Mouse (Mus musculus) lung, postnatal 0 days (tissue): ENCODE results near the gene Bcap31. TPM values are rescaled to one million over a fixed set of nuclear protein-coding genes. Genes with fewer than 3 reads are reported as not detected.

Experiments
- ATAC-seq: fragments of 200-750 bp; cut with Nextera tagmentation; 2 replicates; pipeline ENCODE4 v1.8.0; 2017; ENCODE audit warnings: moderate library complexity
- DNase-seq: peaks from one replicate; pipeline ENCODE4 v3.0.0-alpha.2; 2016; ENCODE audit warnings: low spot score
- H3K27ac ChIP-seq: fragments of 300-500 bp; sonication (generic); 2 replicates; pipeline ENCODE4 v1.5.1; 2014; ENCODE audit warnings: antibody characterized with exemption, mild to moderate bottlenecking, low read length, mixed read lengths
- H3K27me3 ChIP-seq: fragments of 300-500 bp; sonication (generic); replicated peaks from 2 replicates; pipeline ENCODE4 v1.6.1; 2014; ENCODE audit warnings: low read length, mixed read lengths; ENCODE audit not compliant: insufficient read depth
- H3K36me3 ChIP-seq: fragments of 300-500 bp; sonication (generic); 2 replicates; pipeline ENCODE4 v1.6.1; 2014; ENCODE audit warnings: low read length, mixed read lengths; ENCODE audit not compliant: insufficient read depth
- H3K4me1 ChIP-seq: fragments of 300-500 bp; sonication (generic); 2 replicates; pipeline ENCODE4 v1.6.1; 2014; ENCODE audit warnings: antibody characterized with exemption, low read depth, low read length, mixed read lengths; ENCODE audit not compliant: insufficient read depth
- H3K4me2 ChIP-seq: fragments of 300-500 bp; sonication (generic); replicated peaks from 2 replicates; pipeline ENCODE4 v1.6.1; 2014; ENCODE audit warnings: low read depth, mild to moderate bottlenecking, low read length, moderate library complexity, mixed read lengths
- H3K4me3 ChIP-seq: fragments of 300-500 bp; sonication (generic); 2 replicates; pipeline ENCODE4 v1.5.1; 2014; ENCODE audit warnings: low read depth, low read length
- H3K9ac ChIP-seq: fragments of 300-500 bp; sonication (generic); replicated peaks from 2 replicates; pipeline ENCODE4 v1.6.1; 2014; ENCODE audit warnings: low read depth, mild to moderate bottlenecking
- H3K9me3 ChIP-seq: fragments of 300-500 bp; sonication (generic); 2 replicates; pipeline ENCODE4 v1.6.1; 2016; ENCODE audit warnings: low read length, mixed read lengths
- CTCF ChIP-seq: IDR thresholded peaks from 2 replicates; pipeline ENCODE4 v1.5.1; 2016; ENCODE audit warnings: antibody characterized with exemption, mild to moderate bottlenecking
- EP300 ChIP-seq: IDR thresholded peaks from 2 replicates; pipeline ENCODE4 v1.6.1; 2016; ENCODE audit warnings: antibody characterized with exemption, mild to moderate bottlenecking, control low read depth
- WGBS: fragments of 180-500 bp; shearing (Covaris S2); extraction: QIAGEN DNeasy Blood & Tissue Kit; methylation state at CpG from one replicate; pipeline ENCODE4 v1.1.7; 2014; 5-methylcytosine and 5-hydroxymethylcytosine counted together
- polyA plus RNA-seq: library from polyadenylated mRNA; unstranded; fragments of >200 nt; fragmentation: Nextera tagmentation; extraction: Ambion mirVana; gene quantifications from 2 replicates; pipeline ENCODE4 v1.2.1, GENCODE M21; 2015

The Bcap31 gene
- polyA plus RNA-seq, 1 experiment from 2014 or later, result 321 TPM

DNA sequence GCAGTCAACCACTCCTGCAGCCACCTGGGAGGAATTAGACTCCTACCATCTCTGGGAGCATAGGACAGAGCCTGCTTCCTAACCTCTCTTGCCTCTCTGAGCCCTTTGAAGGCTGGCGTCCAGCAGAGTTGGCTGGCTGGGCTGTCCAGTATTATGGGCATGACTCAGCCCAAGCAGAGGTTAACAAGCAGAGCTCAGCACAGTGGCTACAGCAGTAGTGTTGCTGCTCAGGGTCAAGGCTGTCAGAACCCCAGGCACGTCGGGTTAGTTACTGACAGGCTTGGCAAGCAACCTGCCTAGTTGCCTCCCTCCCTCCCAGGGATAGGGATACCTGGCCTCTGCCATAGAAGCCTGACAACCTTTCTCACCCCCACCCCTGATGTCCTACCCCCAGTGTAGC, 2.3 kb upstream of the Bcap31 start:
- DNase-seq, result peak; percentile 13
- no peaks in the 10 kb centered on the region for H3K4me1 ChIP-seq
- H3K9ac ChIP-seq, result no peak overlapping the region
- TF ChIP-seq CTCF (no peak), EP300 (no peak)
- ATAC-seq, result no peak
- H3K9me3 ChIP-seq, result no peaks in the 10 kb centered on the region
- 44% methylated on average over 3 of the region's 3 CpGs for WGBS
- H3K4me3 ChIP-seq, result no peak overlapping the region
- no peaks in the 10 kb centered on the region for H3K36me3 ChIP-seq
- H3K4me2 ChIP-seq, result peak overlapping the region; percentile 61
- H3K27me3 ChIP-seq, result no peaks in the 10 kb centered on the region
- H3K27ac ChIP-seq, result peak overlapping the region; percentile 87

DNA sequence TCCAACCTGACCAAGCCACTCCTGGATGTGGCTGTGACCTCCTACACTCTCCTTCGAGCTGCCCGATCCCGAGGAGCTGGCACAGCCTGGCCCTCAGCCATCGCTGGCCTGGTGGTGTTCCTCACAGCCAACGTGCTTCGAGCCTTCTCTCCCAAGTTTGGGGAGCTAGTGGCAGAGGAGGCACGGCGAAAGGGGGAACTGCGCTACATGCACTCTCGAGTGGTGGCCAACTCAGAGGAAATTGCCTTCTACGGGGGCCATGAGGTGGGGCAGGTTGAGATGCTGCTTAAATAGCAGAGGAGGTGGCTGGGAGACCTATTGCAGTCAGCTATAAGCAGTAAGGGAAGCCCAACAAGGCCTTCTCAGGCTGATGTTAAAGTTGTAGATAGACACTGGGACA, 1.7 kb upstream of the Bcap31 start:
- Histone ChIP-seq H3K4me3 (peak overlapping the region; percentile 51), H3K9me3 (no peaks in the 10 kb centered on the region), H3K27ac (peak overlapping the region; percentile 87), H3K4me2 (peak overlapping the region; percentile 61), H3K27me3 (no peaks in the 10 kb centered on the region), H3K9ac (peak overlapping the region; percentile 39), H3K36me3 (no peaks in the 10 kb centered on the region), H3K4me1 (no peaks in the 10 kb centered on the region)
- TF ChIP-seq EP300 (no peak), CTCF (no peak)
- 36% methylated on average over 11 of the region's 11 CpGs for WGBS
- no peak for ATAC-seq
- peak; percentile 7 for DNase-seq

DNA sequence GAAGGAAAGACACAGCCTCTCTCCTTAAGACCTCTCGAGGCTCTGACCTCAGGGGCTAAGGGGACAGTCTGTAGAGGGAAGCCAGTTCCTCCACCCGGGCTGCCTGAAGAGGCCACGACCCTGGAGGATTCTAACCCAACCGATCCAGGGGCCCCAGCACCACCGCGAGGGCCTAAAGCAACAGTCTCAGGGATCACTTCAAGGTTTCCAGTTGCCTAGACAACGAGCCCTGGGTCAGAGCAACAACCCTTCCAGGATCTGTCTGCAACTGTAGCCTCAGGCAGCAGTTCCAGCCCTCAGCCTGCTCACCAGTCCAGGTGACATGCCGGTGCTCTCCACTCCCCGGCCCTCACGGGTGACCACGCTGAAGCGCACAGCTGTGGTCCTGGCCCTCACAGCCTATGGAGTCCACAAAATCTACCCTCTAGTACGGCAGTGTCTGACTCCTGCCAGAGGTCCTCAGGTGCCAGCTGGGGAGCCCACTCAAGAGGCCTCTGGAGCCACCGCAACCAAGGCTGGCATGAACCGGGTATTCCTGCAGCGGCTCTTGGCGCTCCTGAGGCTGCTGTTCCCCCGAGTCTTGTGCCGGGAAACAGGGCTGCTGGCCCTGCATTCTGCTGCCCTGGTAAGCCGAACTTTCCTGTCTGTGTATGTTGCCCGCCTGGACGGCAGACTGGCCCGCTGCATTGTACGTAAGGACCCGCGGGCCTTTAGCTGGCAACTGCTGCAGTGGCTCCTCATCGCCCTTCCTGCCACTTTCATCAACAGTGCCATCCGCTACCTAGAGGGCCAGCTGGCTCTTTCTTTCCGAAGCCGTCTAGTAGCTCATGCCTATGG, 952 bp upstream of the Bcap31 start:
- Histone ChIP-seq H3K4me2 (peak overlapping the region; percentile 61), H3K4me3 (peak overlapping the region; percentile 51), H3K9me3 (no peaks in the 10 kb centered on the region), H3K9ac (peak overlapping the region; percentile 39), H3K4me1 (no peaks in the 10 kb centered on the region), H3K36me3 (no peaks in the 10 kb centered on the region), H3K27ac (peak overlapping the region; percentile 87), H3K27me3 (no peaks in the 10 kb centered on the region)
- 20% methylated on average over 30 of the region's 30 CpGs for WGBS
- no peak; the same call in 1 of the 2 replicates for ATAC-seq
- no peak for DNase-seq
- TF ChIP-seq EP300, result no peak
- TF ChIP-seq CTCF, result no peak

DNA sequence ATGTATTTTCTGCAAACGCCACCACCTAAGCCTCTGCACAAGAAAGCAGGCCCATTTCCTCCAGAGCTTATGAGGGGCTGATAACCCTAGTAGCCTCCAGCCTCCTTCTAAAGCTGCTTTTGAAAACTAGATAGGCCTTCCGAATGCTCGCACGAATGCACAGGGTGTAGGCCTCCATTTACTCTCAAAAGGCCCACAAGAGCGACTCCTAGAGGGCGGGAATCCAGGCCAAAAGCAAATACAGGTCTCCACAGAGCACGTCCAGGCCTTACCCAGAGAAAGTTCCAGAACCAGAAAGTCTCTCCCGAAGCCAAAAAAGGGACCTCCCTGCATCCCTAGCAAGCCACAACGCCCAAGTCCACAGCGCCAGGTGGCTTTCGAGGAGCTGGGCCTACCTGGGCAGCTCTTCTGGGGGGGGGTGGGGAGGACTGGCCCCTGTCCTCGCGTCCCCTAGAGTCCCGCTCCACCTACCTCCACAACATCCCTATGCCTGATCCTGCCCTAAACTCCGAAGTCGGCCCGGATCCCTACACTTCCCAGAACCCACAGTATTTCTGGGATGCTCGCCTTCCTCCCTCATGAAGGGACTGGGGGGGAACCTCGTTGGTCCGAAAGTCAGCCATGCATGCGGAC, 383 bp downstream of the Bcap31 start:
- peak; percentile 49 for DNase-seq
- Histone ChIP-seq H3K36me3 (no peaks in the 10 kb centered on the region), H3K9me3 (no peaks in the 10 kb centered on the region), H3K9ac (peak overlapping the region; percentile 43), H3K4me3 (peak overlapping the region; percentile 51), H3K4me1 (no peaks in the 10 kb centered on the region), H3K27me3 (no peaks in the 10 kb centered on the region), H3K27ac (peak overlapping the region; percentile 86), H3K4me2 (peak overlapping the region; percentile 54)
- no peak for TF ChIP-seq EP300
- peak; percentile 50 for TF ChIP-seq CTCF
- peak; percentile 5; the same call in 1 of the 2 replicates for ATAC-seq
- WGBS, result 20% methylated on average over 14 of the region's 21 CpGs

DNA sequence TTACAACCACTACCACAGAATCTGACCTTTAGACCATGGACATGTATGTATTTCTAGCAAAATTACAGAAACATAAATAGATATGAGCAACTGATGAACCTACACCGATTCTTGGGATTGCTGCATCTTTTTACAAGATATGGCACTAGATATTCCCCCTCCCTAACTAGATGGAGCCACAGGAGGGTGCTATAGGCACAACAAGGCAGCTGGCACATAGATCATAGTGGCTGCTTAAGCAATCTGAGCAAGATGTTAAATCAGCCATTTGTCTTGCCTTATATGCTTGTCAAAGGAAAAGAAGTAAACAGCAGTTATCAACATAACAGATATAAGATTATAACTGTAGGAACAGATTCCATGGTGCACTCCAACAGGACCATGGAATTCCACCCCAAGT, 15.5 kb downstream of the Bcap31 start:
- no peak for ATAC-seq
- H3K27ac ChIP-seq, result no peak overlapping the region
- no peaks in the 10 kb centered on the region for H3K27me3 ChIP-seq
- H3K4me3 ChIP-seq, result no peak overlapping the region
- no peaks in the 10 kb centered on the region for H3K9me3 ChIP-seq
- 81% methylated on average over 1 of the region's 1 CpGs for WGBS
- H3K4me1 ChIP-seq, result no peaks in the 10 kb centered on the region
- DNase-seq, result peak; percentile 23
- TF ChIP-seq EP300, result no peak
- peak; percentile 61 for TF ChIP-seq CTCF
- no peak overlapping the region for H3K4me2 ChIP-seq
- no peak overlapping the region for H3K9ac ChIP-seq
- no peaks in the 10 kb centered on the region for H3K36me3 ChIP-seq

DNA sequence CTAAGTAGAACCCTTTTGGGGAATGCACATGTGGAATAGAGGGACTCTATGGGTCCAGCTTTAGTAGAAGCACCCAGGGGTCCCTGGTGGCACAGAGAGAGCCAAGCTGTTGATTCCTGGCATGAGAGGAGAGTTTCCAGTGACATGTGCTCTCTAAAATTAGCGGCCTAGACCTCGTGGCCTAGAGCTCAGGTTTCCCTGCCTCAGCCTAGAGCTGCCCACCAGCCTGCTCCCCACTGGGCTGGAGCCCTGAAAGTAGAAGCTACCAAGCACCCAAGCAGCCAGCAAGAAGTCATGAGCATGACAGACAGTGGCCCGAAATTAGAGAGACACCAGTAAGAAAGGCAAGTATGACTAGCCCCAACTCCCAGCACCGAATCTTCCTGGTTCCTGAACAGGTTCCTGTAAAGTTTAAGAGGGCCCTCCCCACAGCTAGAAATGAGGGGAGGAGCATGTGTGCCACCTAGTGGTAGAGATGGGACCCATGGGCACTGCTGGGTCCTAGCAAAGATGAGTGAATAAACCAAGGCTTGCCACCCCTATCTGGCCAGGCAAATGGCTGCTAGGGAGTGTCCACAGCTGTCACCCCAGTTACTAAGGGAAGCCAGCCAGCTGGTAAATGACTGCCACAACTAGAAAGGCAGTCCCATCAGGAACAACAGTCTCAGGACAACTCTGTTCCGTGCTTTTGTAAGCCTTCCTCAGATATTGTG, 24.9 kb downstream of the Bcap31 start:
- Histone ChIP-seq H3K9me3 (no peaks in the 10 kb centered on the region), H3K4me2 (no peak overlapping the region), H3K4me3 (no peak overlapping the region), H3K4me1 (no peaks in the 10 kb centered on the region), H3K36me3 (no peaks in the 10 kb centered on the region), H3K27me3 (no peaks in the 10 kb centered on the region), H3K27ac (no peak overlapping the region), H3K9ac (no peak overlapping the region)
- WGBS, result 67% methylated on average over 5 of the region's 5 CpGs
- ATAC-seq (peak; percentile 85), DNase-seq (peak; percentile 69)
- TF ChIP-seq EP300 (no peak), CTCF (peak; percentile 78)
